Mouse (Mus musculus): ENCODE data around the gene Vmn1r13.
"Not testable (repeated sequence)": the region's sequence is repeated elsewhere in the genome, so short reads cannot be mapped to it uniquely, and the experiment has no call there.

Vmn1r13 gene

GRCm38 (mm10) chr6:57202990-57203389, at the start of gene Vmn1r13:
TSS of gene Vmn1r13 (plus strand) at chr6:57203290.
- DNase-seq (ENCODE audit: low spot score) = not testable (repeated sequence)

DNA sequence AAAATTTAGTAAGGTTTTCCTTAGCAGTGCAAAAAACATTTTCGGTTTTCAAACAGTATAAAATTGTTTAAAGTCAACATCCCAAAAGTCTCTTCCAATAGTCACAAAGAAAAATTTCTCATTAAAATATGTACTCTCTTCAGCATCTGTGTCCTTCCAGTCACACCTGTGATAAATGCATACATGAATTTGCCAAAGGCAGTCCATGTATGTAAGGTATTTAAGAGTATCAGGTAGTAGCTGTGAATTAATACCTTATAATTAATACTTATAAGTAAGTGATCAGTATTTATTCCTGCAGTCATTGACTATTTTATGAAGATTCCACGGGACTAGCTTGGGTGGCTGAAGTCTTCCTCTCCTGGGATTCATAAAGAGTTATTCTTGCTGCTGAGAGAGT, 46.5 kb upstream of the Vmn1r13 start, which contains the start of gene Vmn1r12:
Gene Vmn1r12, plus strand, starts transcription at position 301 of the 400 bp plus-strand sequence.
- DNase-seq (ENCODE audit: low spot score) = no peak

DNA sequence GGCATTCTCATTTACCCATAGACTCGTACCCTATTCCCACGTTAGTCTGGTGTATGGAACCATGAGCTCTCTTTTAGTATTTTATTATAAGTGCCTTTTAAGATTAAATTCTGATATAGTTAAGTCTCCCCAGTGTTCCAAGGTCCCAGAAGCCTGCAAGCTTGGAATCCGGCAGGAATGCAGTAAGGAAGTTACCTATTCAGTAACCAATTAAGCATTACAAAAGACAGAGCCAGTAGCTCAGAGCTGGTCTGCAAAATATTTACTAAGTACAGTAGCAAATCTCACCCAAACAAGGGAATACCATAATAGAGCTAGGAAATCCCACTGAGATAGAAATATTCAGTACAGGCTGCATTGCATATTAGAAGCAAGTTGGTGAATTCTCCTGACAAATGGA, 13.1 kb upstream of the Vmn1r13 start:
- DNase-seq (ENCODE audit: low spot score) = not testable (repeated sequence)

DNA sequence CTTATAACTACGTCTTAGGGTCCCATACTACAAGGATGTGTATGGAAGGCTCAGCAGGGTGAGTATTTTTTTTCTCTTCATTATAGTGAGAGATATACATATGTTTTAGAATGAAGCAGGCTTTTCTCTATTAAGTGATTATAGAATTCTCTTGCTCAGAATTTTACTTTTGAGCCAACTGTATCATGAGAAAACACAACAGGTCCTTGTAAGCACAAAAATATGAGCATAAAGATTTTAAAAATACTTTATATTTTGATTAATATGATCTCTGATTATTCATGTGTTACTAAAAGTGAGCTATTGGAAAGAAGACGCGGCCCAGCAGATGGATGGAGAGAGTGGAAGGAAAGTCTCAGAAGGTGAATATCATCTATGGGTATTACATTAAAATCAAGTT, 28.3 kb downstream of the Vmn1r13 start, which contains the start of gene Vmn1r14:
Gene Vmn1r14, plus strand, starts transcription at position 301 of the 400 bp plus-strand sequence.
- no peak for DNase-seq (ENCODE audit: low spot score)

DNA sequence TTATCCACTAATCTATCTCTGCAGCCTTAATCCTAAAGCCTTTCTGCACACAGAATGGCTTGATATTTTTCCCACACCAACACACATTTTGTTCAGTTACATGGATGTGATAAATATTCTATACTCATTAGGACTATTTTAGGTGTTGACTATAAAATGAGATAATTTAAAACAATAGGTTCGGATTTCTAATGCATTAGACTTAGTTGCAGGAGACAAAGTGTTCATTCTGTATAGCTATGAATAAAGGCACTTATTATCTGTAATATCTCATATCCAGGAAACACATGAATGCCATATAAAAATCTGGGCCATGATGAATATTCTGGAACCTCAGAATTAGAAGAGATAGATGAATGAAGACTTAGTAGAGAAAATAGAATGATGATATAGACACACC, 54.6 kb downstream of the Vmn1r13 start, which contains the start of gene Vmn1r15:
Gene Vmn1r15, plus strand, starts transcription at position 301 of the 400 bp plus-strand sequence.
- DNase-seq (ENCODE audit: low spot score) = no peak

DNA sequence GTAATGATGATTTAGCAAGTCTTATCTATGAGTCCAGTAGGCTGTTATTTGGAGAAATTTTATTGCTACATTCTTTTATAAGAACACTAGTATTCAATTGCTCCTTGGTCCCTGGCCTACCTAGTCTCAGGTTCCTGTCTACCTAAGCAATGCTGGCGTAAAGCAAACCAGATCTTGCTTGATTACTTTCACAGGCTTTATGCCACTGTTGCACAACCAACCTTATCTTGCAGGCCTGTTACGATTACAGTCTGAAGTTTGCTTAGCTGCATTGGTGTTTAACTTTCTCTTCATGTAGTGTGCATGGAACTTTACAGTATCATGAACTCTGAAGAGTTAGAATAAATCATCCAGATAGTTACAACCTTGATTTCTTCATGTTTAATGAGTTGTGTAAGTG, 57.9 kb downstream of the Vmn1r13 start:
- no peak for DNase-seq (ENCODE audit: low spot score)
